Mouse (Mus musculus) intestine, embryonic 15.5 days (tissue): ENCODE data around the gene Traf7. TPM values are rescaled to one million over a fixed set of nuclear protein-coding genes. Genes with fewer than 3 reads are reported as not detected.

ENCODE experiments used
- ATAC-seq: fragments of 200-750 bp; cut with Nextera tagmentation; 2 replicates; pipeline ENCODE4 v1.8.0; 2017; ENCODE audit warnings: moderate TSS enrichment, moderate library complexity
- H3K27ac ChIP-seq: fragments of 300-500 bp; sonication (generic); 2 replicates; pipeline ENCODE4 v1.5.1; 2015; ENCODE audit warnings: mild to moderate bottlenecking, inconsistent platforms
- H3K27me3 ChIP-seq: fragments of 300-500 bp; sonication (generic); replicated peaks from 2 replicates; pipeline ENCODE4 v1.6.1; 2015; ENCODE audit warnings: inconsistent platforms
- H3K36me3 ChIP-seq: fragments of 300-500 bp; sonication (generic); 2 replicates; pipeline ENCODE4 v1.6.1; 2015; ENCODE audit warnings: inconsistent platforms
- H3K4me1 ChIP-seq: fragments of 300-500 bp; sonication (generic); replicated peaks from 2 replicates; pipeline ENCODE4 v1.6.1; 2015; ENCODE audit warnings: inconsistent platforms
- H3K4me2 ChIP-seq: fragments of 300-500 bp; sonication (generic); replicated peaks from 2 replicates; pipeline ENCODE4 v1.6.1; 2015; ENCODE audit warnings: mild to moderate bottlenecking, inconsistent platforms
- H3K4me3 ChIP-seq: fragments of 300-500 bp; sonication (generic); replicated peaks from 2 replicates; pipeline ENCODE4 v1.5.1; 2015; ENCODE audit warnings: inconsistent platforms
- H3K9ac ChIP-seq: fragments of 300-500 bp; sonication (generic); 2 replicates; pipeline ENCODE4 v1.6.1; 2015; ENCODE audit warnings: inconsistent platforms
- H3K9me3 ChIP-seq: fragments of 300-500 bp; sonication (generic); 2 replicates; pipeline ENCODE4 v1.6.1; 2016; ENCODE audit warnings: inconsistent platforms
- WGBS: fragments of 180-500 bp; shearing (Covaris S2); methylation state at CpG from one replicate; pipeline ENCODE4 v1.1.7; 2015; 5-methylcytosine and 5-hydroxymethylcytosine counted together
- polyA plus RNA-seq: library from polyadenylated mRNA; unstranded; fragments of >200 nt; fragmentation: Nextera tagmentation; extraction: Ambion mirVana; gene quantifications from 2 replicates; pipeline ENCODE4 v1.2.1, GENCODE M21; 2015

Traf7 gene
- polyA plus RNA-seq, 1 experiment from 2014 or later, result 81.6 TPM

GRCm38 (mm10) chr17:24524734-24525133, 3.0 kb downstream of the Traf7 start:
- no peaks in the 10 kb centered on the region for H3K27me3 ChIP-seq
- H3K36me3 ChIP-seq, result no peaks in the 10 kb centered on the region
- 42% methylated on average over 2 of the region's 2 CpGs for WGBS
- no peak overlapping the region for H3K4me3 ChIP-seq
- peaks cover 29% of the 10 kb centered on the region for H3K4me1 ChIP-seq
- ATAC-seq, result no peak
- 0 out of 2 replicates have a peak overlapping the region, but pooled peaks have one; percentile 17 for H3K9ac ChIP-seq
- H3K27ac ChIP-seq, result peak overlapping the region; percentile 36; the same call in 1 of the 2 replicates
- peak overlapping the region; percentile 22 for H3K4me2 ChIP-seq
- no peaks in the 10 kb centered on the region for H3K9me3 ChIP-seq

DNA sequence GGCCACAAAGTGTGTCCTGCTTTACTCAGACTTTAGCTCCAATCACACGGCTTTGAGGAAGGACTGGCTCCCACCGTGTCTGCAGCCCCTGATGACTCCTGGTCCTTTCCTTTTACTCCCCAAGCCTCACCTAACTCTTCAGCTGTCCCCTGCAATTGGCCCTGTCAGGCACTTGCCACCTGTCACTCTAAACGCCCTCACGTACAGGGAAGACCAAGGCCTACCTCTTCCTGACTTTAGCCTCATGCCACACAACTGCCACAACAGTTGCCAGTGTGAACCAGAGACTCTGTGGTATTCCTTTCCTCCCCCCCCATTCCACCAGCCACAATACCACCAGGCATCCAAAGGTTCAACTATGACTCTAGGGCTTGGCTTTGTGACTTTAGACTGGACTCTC, 7.3 kb downstream of the Traf7 start:
- H3K9ac ChIP-seq, result no peak overlapping the region
- 81% methylated on average over 4 of the region's 4 CpGs for WGBS
- H3K9me3 ChIP-seq, result no peaks in the 10 kb centered on the region
- no peak overlapping the region for H3K27ac ChIP-seq
- peaks cover 21% of the 10 kb centered on the region; the same call in 1 of the 2 replicates for H3K36me3 ChIP-seq
- no peak overlapping the region for H3K4me2 ChIP-seq
- no peak overlapping the region for H3K4me3 ChIP-seq
- H3K27me3 ChIP-seq, result no peaks in the 10 kb centered on the region
- no peak for ATAC-seq
- H3K4me1 ChIP-seq, result peaks cover 10% of the 10 kb centered on the region

GRCm38 (mm10) chr17:24514270-24515257, 13.2 kb downstream of the Traf7 start:
- Histone ChIP-seq H3K4me3 (no peak overlapping the region), H3K36me3 (peaks cover 65% of the 10 kb centered on the region), H3K4me1 (no peaks in the 10 kb centered on the region), H3K9me3 (no peaks in the 10 kb centered on the region), H3K27me3 (no peaks in the 10 kb centered on the region), H3K4me2 (peak overlapping the region; percentile 22), H3K27ac (no peak overlapping the region), H3K9ac (no peak overlapping the region)
- 83% methylated on average over 24 of the region's 24 CpGs for WGBS
- ATAC-seq, result peak; percentile 15; the same call in 1 of the 2 replicates

GRCm38 (mm10) chr17:24513609-24514008, 14.1 kb downstream of the Traf7 start:
- Histone ChIP-seq H3K4me1 (no peaks in the 10 kb centered on the region), H3K36me3 (peaks cover 65% of the 10 kb centered on the region), H3K4me3 (no peak overlapping the region), H3K9ac (no peak overlapping the region), H3K4me2 (peak overlapping the region; percentile 22; the same call in 1 of the 2 replicates), H3K27me3 (no peaks in the 10 kb centered on the region), H3K9me3 (no peaks in the 10 kb centered on the region), H3K27ac (no peak overlapping the region)
- 48% methylated on average over 5 of the region's 5 CpGs for WGBS
- peak; percentile 58 for ATAC-seq

GRCm38 (mm10) chr17:24507806-24508460, 19.8 kb downstream of the Traf7 start:
- peaks cover 28% of the 10 kb centered on the region for H3K36me3 ChIP-seq
- H3K4me1 ChIP-seq, result peaks cover 11% of the 10 kb centered on the region
- 81% methylated on average over 12 of the region's 12 CpGs for WGBS
- no peak overlapping the region for H3K27ac ChIP-seq
- no peaks in the 10 kb centered on the region for H3K27me3 ChIP-seq
- H3K9me3 ChIP-seq, result no peaks in the 10 kb centered on the region
- no peak overlapping the region for H3K4me2 ChIP-seq
- no peak overlapping the region for H3K4me3 ChIP-seq
- no peak overlapping the region for H3K9ac ChIP-seq
- peak; percentile 32 for ATAC-seq

- Histone ChIP-seq H3K36me3 (peaks cover 24% of the 10 kb centered on the region), H3K4me3 (no peak overlapping the region), H3K27me3 (no peaks in the 10 kb centered on the region), H3K4me2 (peak overlapping the region; percentile 47), H3K4me1 (peaks cover 11% of the 10 kb centered on the region), H3K9me3 (no peaks in the 10 kb centered on the region), H3K9ac (no peak overlapping the region), H3K27ac (no peak overlapping the region)
- ATAC-seq, result peak; percentile 68
- WGBS, result 43% methylated on average over 19 of the region's 19 CpGs
Observed at GRCm38 (mm10) chr17:24507129-24507664, 20.5 kb downstream of the Traf7 start.

GRCm38 (mm10) chr17:24506332-24507070, 21.2 kb downstream of the Traf7 start:
- no peaks in the 10 kb centered on the region for H3K27me3 ChIP-seq
- no peak overlapping the region for H3K9ac ChIP-seq
- no peak overlapping the region for H3K4me3 ChIP-seq
- peaks cover 18% of the 10 kb centered on the region for H3K36me3 ChIP-seq
- H3K27ac ChIP-seq, result no peak overlapping the region
- no peaks in the 10 kb centered on the region for H3K9me3 ChIP-seq
- peak overlapping the region; percentile 47 for H3K4me2 ChIP-seq
- peaks cover 11% of the 10 kb centered on the region for H3K4me1 ChIP-seq
- 35% methylated on average over 36 of the region's 36 CpGs for WGBS
- ATAC-seq, result peak; percentile 49

- Histone ChIP-seq H3K4me2 (no peak overlapping the region), H3K4me1 (peaks cover 11% of the 10 kb centered on the region), H3K27ac (no peak overlapping the region), H3K9me3 (no peaks in the 10 kb centered on the region), H3K27me3 (no peaks in the 10 kb centered on the region), H3K4me3 (no peak overlapping the region), H3K9ac (no peak overlapping the region), H3K36me3 (peaks cover 11% of the 10 kb centered on the region)
- 91% methylated on average over 30 of the region's 30 CpGs for whole genome bisulfite sequencing
- ATAC-seq, result no peak
Observed at GRCm38 (mm10) chr17:24505286-24505955, 22.3 kb downstream of the Traf7 start.

DNA sequence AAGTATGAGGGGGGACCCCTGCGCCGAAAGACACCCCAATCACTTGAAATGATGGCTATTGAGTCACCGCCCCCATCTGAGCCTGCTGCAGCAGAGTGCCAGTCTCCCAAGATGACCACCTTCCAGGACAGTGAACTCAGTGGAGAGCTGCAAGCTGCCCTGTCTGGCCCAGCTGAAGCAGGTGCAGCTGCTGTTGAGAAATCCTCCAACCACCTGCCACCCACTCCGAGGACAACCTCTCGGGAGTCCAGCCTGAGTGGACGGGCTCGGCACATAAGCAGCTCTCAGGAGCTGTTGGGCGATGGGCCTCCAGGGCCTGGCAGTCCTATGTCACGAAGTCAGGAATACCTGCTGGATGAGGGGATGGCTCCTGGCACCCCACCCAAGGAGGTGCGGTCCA, 23.7 kb downstream of the Traf7 start:
- Histone ChIP-seq H3K36me3 (no peaks in the 10 kb centered on the region), H3K9me3 (no peaks in the 10 kb centered on the region), H3K27ac (no peak overlapping the region), H3K4me1 (peaks cover 11% of the 10 kb centered on the region), H3K4me3 (no peak overlapping the region), H3K9ac (no peak overlapping the region), H3K27me3 (no peaks in the 10 kb centered on the region), H3K4me2 (no peak overlapping the region)
- ATAC-seq, result no peak
- WGBS, result 90% methylated on average over 10 of the region's 10 CpGs

DNA sequence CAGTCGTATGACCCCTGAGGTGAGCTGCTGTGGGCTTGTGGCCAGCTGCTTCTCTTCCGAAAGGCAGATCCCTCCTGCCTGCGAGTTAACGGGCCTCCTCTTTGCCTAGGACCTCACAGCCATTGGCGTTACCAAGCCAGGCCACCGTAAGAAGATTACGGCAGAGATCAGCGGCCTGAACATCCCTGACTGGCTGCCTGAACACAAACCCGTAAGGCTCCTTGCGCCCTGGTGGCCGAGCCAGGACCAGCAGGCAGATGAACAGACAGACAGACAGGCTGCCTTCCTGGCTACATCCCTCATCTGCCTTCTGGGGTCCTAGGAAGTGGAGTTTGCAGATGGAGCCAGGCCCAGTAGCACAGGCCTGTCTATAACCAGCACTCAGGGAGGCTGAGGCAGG, 25.5 kb downstream of the Traf7 start:
- peaks cover 8% of the 10 kb centered on the region for H3K4me1 ChIP-seq
- no peak overlapping the region for H3K9ac ChIP-seq
- H3K9me3 ChIP-seq, result no peaks in the 10 kb centered on the region
- no peak overlapping the region for H3K27ac ChIP-seq
- 35% methylated on average over 11 of the region's 11 CpGs for WGBS
- no peaks in the 10 kb centered on the region for H3K27me3 ChIP-seq
- no peak overlapping the region for H3K4me2 ChIP-seq
- ATAC-seq, result no peak
- no peaks in the 10 kb centered on the region for H3K36me3 ChIP-seq
- no peak overlapping the region for H3K4me3 ChIP-seq

GRCm38 (mm10) chr17:24496026-24496425, 31.7 kb downstream of the Traf7 start:
- H3K4me1 ChIP-seq, result no peaks in the 10 kb centered on the region
- H3K9me3 ChIP-seq, result no peaks in the 10 kb centered on the region
- no peak overlapping the region for H3K4me3 ChIP-seq
- no peaks in the 10 kb centered on the region for H3K36me3 ChIP-seq
- no peaks in the 10 kb centered on the region for H3K27me3 ChIP-seq
- WGBS, result 93% methylated on average over 1 of the region's 1 CpGs
- no peak overlapping the region for H3K27ac ChIP-seq
- no peak for ATAC-seq
- H3K4me2 ChIP-seq, result no peak overlapping the region
- H3K9ac ChIP-seq, result 0 out of 2 replicates have a peak overlapping the region, but pooled peaks have one; percentile 13
